Mouse (Mus musculus) megakaryocyte, embryonic 14.5 days (primary cell): ENCODE measurements around the gene Elavl2.

Experiments
- FLI1 ChIP-seq: IDR thresholded peaks from 2 replicates; pipeline ENCODE4 v1.6.1; 2012; ENCODE audit warnings: low read length, inconsistent platforms, mixed read lengths
- GATA1 ChIP-seq: IDR thresholded peaks from 3 replicates; pipeline ENCODE4 v1.6.1; 2012; ENCODE audit warnings: mixed read lengths, low read length, inconsistent platforms, borderline replicate concordance

DNA sequence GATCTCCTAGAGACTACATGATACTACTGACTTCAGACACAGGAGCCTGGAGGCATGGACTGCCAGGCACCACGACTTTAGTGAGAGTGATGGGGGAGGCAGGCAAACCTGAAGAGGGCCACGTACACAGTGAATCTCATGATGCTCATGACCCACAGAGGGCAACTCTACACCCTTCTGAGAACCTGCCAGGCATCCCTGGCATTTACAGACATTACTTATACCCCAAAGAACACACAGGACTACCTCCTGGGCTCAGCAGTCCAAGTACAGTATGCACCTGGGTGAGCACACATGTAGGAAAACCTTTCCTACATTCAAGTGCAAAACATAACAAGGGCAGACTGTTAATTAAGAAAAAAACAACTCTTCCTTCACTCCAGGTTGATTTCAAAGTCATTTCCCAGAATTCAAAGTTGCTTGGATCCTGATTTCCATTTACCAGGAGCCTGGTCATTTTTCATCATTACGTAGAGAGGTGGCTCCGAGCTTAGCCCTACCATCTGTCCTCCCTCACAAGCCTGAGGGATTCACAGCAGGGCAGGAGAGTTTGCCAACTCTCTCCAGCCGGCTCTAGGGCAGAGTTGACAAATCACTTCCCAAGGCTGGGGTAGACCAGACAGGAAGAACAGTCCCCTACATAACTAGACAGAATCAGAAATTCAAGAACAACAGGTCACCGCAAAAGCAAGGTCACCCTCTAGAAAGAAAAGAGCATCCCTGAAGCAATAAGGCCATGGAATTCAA is 161.7 kb downstream of the Elavl2 start:
- TF ChIP-seq GATA1 (no peak), FLI1 (no peak)
